Mouse (Mus musculus) intestine, postnatal 0 days (tissue): ENCODE data around the gene Ankub1. TPM values are rescaled to one million over a fixed set of nuclear protein-coding genes. Genes with fewer than 3 reads are reported as not detected.

Experiments used
- ATAC-seq: fragments of 200-750 bp; cut with Nextera tagmentation; 2 replicates; pipeline ENCODE4 v1.8.0; 2017; ENCODE audit warnings: mild to moderate bottlenecking, moderate TSS enrichment, moderate library complexity
- H3K27ac ChIP-seq: fragments of 300-500 bp; sonication (generic); 2 replicates; pipeline ENCODE4 v1.5.1; 2014; ENCODE audit warnings: mild to moderate bottlenecking, low read depth, low read length, moderate library complexity
- H3K27me3 ChIP-seq: fragments of 300-500 bp; sonication (generic); replicated peaks from 2 replicates; pipeline ENCODE4 v1.6.1; 2014; ENCODE audit warnings: low read length, mixed read lengths; ENCODE audit not compliant: control insufficient read depth, insufficient read depth
- H3K36me3 ChIP-seq: fragments of 300-500 bp; sonication (generic); 2 replicates; pipeline ENCODE4 v1.6.1; 2014; ENCODE audit warnings: mild to moderate bottlenecking, moderate library complexity; ENCODE audit not compliant: control insufficient read depth, insufficient read depth
- H3K4me1 ChIP-seq: fragments of 300-500 bp; sonication (generic); replicated peaks from 2 replicates; pipeline ENCODE4 v1.6.1; 2014; ENCODE audit warnings: antibody characterized with exemption, low read length, mixed read lengths; ENCODE audit not compliant: control insufficient read depth, insufficient read depth
- H3K4me2 ChIP-seq: fragments of 300-500 bp; sonication (generic); replicated peaks from 2 replicates; pipeline ENCODE4 v1.6.1; 2014; ENCODE audit warnings: low read depth, mild to moderate bottlenecking, moderate library complexity
- H3K4me3 ChIP-seq: fragments of 300-500 bp; sonication (generic); 2 replicates; pipeline ENCODE4 v1.5.1; 2014; ENCODE audit warnings: low read depth, low read length
- H3K9ac ChIP-seq: fragments of 300-500 bp; sonication (generic); 2 replicates; pipeline ENCODE4 v1.6.1; 2014; ENCODE audit warnings: mild to moderate bottlenecking, low read depth, low read length
- H3K9me3 ChIP-seq: fragments of 300-500 bp; sonication (generic); 2 replicates; pipeline ENCODE4 v1.6.1; 2016; ENCODE audit warnings: mixed run types; ENCODE audit not compliant: control insufficient read depth
- CTCF ChIP-seq: sonication (generic); IDR thresholded peaks from 2 replicates; pipeline ENCODE4 v1.5.1; 2016; ENCODE audit warnings: low read depth, mild to moderate bottlenecking, control low read depth, antibody characterized with exemption, moderate library complexity
- WGBS: fragments of 180-500 bp; shearing (Covaris S2); extraction: QIAGEN DNeasy Blood & Tissue Kit; methylation state at CpG from one replicate; pipeline ENCODE4 v1.1.7; 2014; 5-methylcytosine and 5-hydroxymethylcytosine counted together
- polyA plus RNA-seq: library from polyadenylated mRNA; unstranded; fragments of >200 nt; fragmentation: Nextera tagmentation; extraction: Ambion mirVana; gene quantifications from 2 replicates; pipeline ENCODE4 v1.2.1, GENCODE M21; 2015

Gene Ankub1
- polyA plus RNA-seq, 1 experiment from 2014 or later: not detected

- no peaks in the 10 kb centered on the region; the same call in 1 of the 2 replicates for H3K36me3 ChIP-seq
- H3K27ac ChIP-seq: no peak overlapping the region
- no peak for ATAC-seq
- TF ChIP-seq CTCF: no peak
- WGBS: 82% methylated on average over 3 of the region's 3 CpGs
- no peak overlapping the region for H3K9ac ChIP-seq
- no peaks in the 10 kb centered on the region for H3K27me3 ChIP-seq
- H3K9me3 ChIP-seq: no peaks in the 10 kb centered on the region
- H3K4me1 ChIP-seq: no peaks in the 10 kb centered on the region
- H3K4me3 ChIP-seq: no peak overlapping the region
- no peak overlapping the region for H3K4me2 ChIP-seq
These were observed 40.1 kb downstream of the Ankub1 start for GRCm38 (mm10) chr3:57652485-57652884.

GRCm38 (mm10) chr3:57651865-57652259, 40.7 kb downstream of the Ankub1 start:
- H3K4me2 ChIP-seq: peak overlapping the region; percentile 73
- H3K36me3 ChIP-seq: no peaks in the 10 kb centered on the region; the same call in 1 of the 2 replicates
- 0 out of 2 replicates have a peak, but pooled peaks have one; percentile 2 for ATAC-seq
- H3K4me3 ChIP-seq: peak overlapping the region; percentile 87
- H3K9ac ChIP-seq: peak overlapping the region; percentile 87
- H3K9me3 ChIP-seq: no peaks in the 10 kb centered on the region
- no peak for TF ChIP-seq CTCF
- 62% methylated on average over 3 of the region's 3 CpGs for whole genome bisulfite sequencing
- H3K4me1 ChIP-seq: no peaks in the 10 kb centered on the region
- no peaks in the 10 kb centered on the region for H3K27me3 ChIP-seq
- H3K27ac ChIP-seq: no peak overlapping the region

GRCm38 (mm10) chr3:57651231-57651864, 41.3 kb downstream of the Ankub1 start, which contains the start of gene Commd2:
Gene Commd2 (minus strand): TSS chr3:57651715.
- ATAC-seq: peak; percentile 99
- peak; percentile 30 for TF ChIP-seq CTCF
- Histone ChIP-seq H3K4me1 (no peaks in the 10 kb centered on the region), H3K36me3 (peaks cover 4% of the 10 kb centered on the region; the same call in 1 of the 2 replicates), H3K9ac (peak within 1 kb of the TSS; percentile 87), H3K4me3 (peak within 1 kb of the TSS; percentile 87), H3K4me2 (peak within 1 kb of the TSS; percentile 73), H3K27me3 (no peaks in the 10 kb centered on the region), H3K9me3 (no peaks in the 10 kb centered on the region), H3K27ac (peak within 1 kb of the TSS; percentile 79)
- WGBS: under 1% methylated on average over 42 of the region's 42 CpGs

- H3K9ac ChIP-seq: no peak overlapping the region
- H3K9me3 ChIP-seq: no peaks in the 10 kb centered on the region
- H3K4me3 ChIP-seq: no peak overlapping the region
- no peak for TF ChIP-seq CTCF
- H3K27me3 ChIP-seq: no peaks in the 10 kb centered on the region
- no peaks in the 10 kb centered on the region for H3K4me1 ChIP-seq
- no peak for ATAC-seq
- no peak overlapping the region for H3K4me2 ChIP-seq
- peaks cover 11% of the 10 kb centered on the region; the same call in 1 of the 2 replicates for H3K36me3 ChIP-seq
- H3K27ac ChIP-seq: no peak overlapping the region
- 92% methylated on average over 6 of the region's 6 CpGs for WGBS
These were observed 49.4 kb downstream of the Ankub1 start for GRCm38 (mm10) chr3:57643191-57643590.

GRCm38 (mm10) chr3:57637596-57637995, 55.0 kb downstream of the Ankub1 start:
- H3K9ac ChIP-seq: no peak overlapping the region
- H3K4me2 ChIP-seq: no peak overlapping the region
- no peaks in the 10 kb centered on the region for H3K9me3 ChIP-seq
- no peak overlapping the region for H3K27ac ChIP-seq
- no peaks in the 10 kb centered on the region for H3K4me1 ChIP-seq
- no peaks in the 10 kb centered on the region for H3K36me3 ChIP-seq
- no peak for TF ChIP-seq CTCF
- no peaks in the 10 kb centered on the region for H3K27me3 ChIP-seq
- no peak overlapping the region for H3K4me3 ChIP-seq
- WGBS: 51% methylated on average over 6 of the region's 6 CpGs
- no peak for ATAC-seq

GRCm38 (mm10) chr3:57634763-57635487, 57.7 kb downstream of the Ankub1 start:
- no peak overlapping the region for H3K27ac ChIP-seq
- H3K4me3 ChIP-seq: no peak overlapping the region
- no peaks in the 10 kb centered on the region for H3K9me3 ChIP-seq
- no peaks in the 10 kb centered on the region for H3K36me3 ChIP-seq
- ATAC-seq: no peak
- no peak overlapping the region for H3K4me2 ChIP-seq
- no peaks in the 10 kb centered on the region for H3K4me1 ChIP-seq
- TF ChIP-seq CTCF: no peak
- 77% methylated on average over 3 of the region's 3 CpGs for WGBS
- no peak overlapping the region for H3K9ac ChIP-seq
- H3K27me3 ChIP-seq: no peaks in the 10 kb centered on the region
